In genomic region chr1:130716513-130717290, GRCm38 (mm10) we compare ENCODE assay signal across 8 mouse cellular contexts. TPM values are rescaled to one million over a fixed set of nuclear protein-coding genes. Genes with fewer than 3 reads are reported as not detected.
A peak's percentile ranks its signal among the peaks of the same experiment; 100 is the strongest.
DNase-seq lines count a peak whose midpoint lies in the region; ATAC-seq and TF ChIP-seq lines count a peak whose summit lies in the region.

No protein-coding gene starts in this region.

- H3K4me3 ChIP-seq in bone marrow, adult 2 months (replicated peaks; ENCODE audit: control insufficient read depth, low read depth, low read length) = peak overlapping the region; percentile 93
- peak overlapping the region; percentile 92 for H3K4me3 ChIP-seq in forebrain, embryonic 15.5 days
- H3K4me3 ChIP-seq in kidney, embryonic 16.5 days (ENCODE audit: low read length) = peak overlapping the region; percentile 91
- H3K4me3 ChIP-seq in liver, adult 2 months (ENCODE audit: insufficient read depth, low read depth, low read length) = peak overlapping the region; percentile 80
- peak overlapping the region; percentile 99 for H3K4me3 ChIP-seq in myocyte

- no peaks in the 10 kb centered on the region; the same call in 1 of the 2 replicates for H3K4me1 ChIP-seq in bone marrow, adult 2 months (ENCODE audit: control insufficient read depth, insufficient read depth, low read length)
- H3K4me1 ChIP-seq in forebrain, embryonic 15.5 days = peaks cover 29% of the 10 kb centered on the region
- H3K4me1 ChIP-seq in kidney, embryonic 16.5 days (ENCODE audit: insufficient read depth, low read length) = peaks cover 11% of the 10 kb centered on the region
- H3K4me1 ChIP-seq in liver, adult 2 months (ENCODE audit: control insufficient read depth, insufficient read depth, low read length) = peaks cover 8% of the 10 kb centered on the region

- peak overlapping the region; percentile 87 for H3K4me2 ChIP-seq in forebrain, embryonic 15.5 days (replicated peaks)
- peak overlapping the region; percentile 93 for H3K4me2 ChIP-seq in kidney, embryonic 16.5 days (replicated peaks; ENCODE audit: low read depth, low read length)
- peak overlapping the region; percentile 94 for H3K4me2 ChIP-seq in myocyte (ENCODE audit: low read depth)

- peak overlapping the region; percentile 96 for H3K9ac ChIP-seq in forebrain, embryonic 15.5 days (replicated peaks)
- H3K9ac ChIP-seq in kidney, embryonic 16.5 days (replicated peaks; ENCODE audit: low read length) = peak overlapping the region; percentile 88
- H3K9ac ChIP-seq in liver, adult 2 months (ENCODE audit: low read depth, low read length) = peak overlapping the region; percentile 83

- ATAC-seq in forebrain, embryonic 15.5 days (replicated peaks) = peak; percentile 5; the same call in 1 of the 2 replicates
- ATAC-seq in kidney, embryonic 16.5 days (ENCODE audit: low FRiP score, low TSS enrichment) = peak; percentile 14

- H3K36me3 ChIP-seq in forebrain, embryonic 15.5 days = peaks cover 6% of the 10 kb centered on the region; the same call in 1 of the 2 replicates
- 0 out of 2 replicates have a peak, but pooled peaks cover 3% of the 10 kb centered on the region for H3K36me3 ChIP-seq in kidney, embryonic 16.5 days (ENCODE audit: insufficient read depth, low read length)
- H3K36me3 ChIP-seq in liver, adult 2 months (ENCODE audit: control insufficient read depth, insufficient read depth, low read length) = peaks cover 4% of the 10 kb centered on the region; the same call in 1 of the 2 replicates
- H3K36me3 ChIP-seq in myocyte (ENCODE audit: control insufficient read depth, insufficient read depth) = peaks cover 14% of the 10 kb centered on the region

- peak; percentile 8 for DNase-seq in ovary, adult 18-20 months (ENCODE audit: low spot score)
- DNase-seq in ovary, postnatal 36 days (ENCODE audit: low spot score) = no peak
- DNase-seq in liver, adult 2 months (ENCODE audit: extremely low read depth, low read depth, low spot score) = peak; percentile 66
- DNase-seq in thymus, postnatal 4 days = peak; percentile 59

- no peak for TF ChIP-seq CTCF in bone marrow, adult 2 months (IDR thresholded peaks at IDR 0.05; ENCODE audit: control insufficient read depth, insufficient read depth, low read length)
- TF ChIP-seq CTCF in liver, adult 2 months (IDR thresholded peaks at IDR 0.05; ENCODE audit: low read depth, low read length) = no peak

- peak overlapping the region; percentile 55 for H3K27ac ChIP-seq in bone marrow, adult 2 months (ENCODE audit: control insufficient read depth, insufficient read depth, low read depth, low read length, poor library complexity)
- peak overlapping the region; percentile 90 for H3K27ac ChIP-seq in forebrain, embryonic 15.5 days (replicated peaks)
- peak overlapping the region; percentile 78 for H3K27ac ChIP-seq in kidney, embryonic 16.5 days (ENCODE audit: low read length)
- peak overlapping the region; percentile 89 for H3K27ac ChIP-seq in liver, adult 2 months (replicated peaks; ENCODE audit: insufficient read depth, low read depth, low read length)

- H3K79me2 ChIP-seq in liver, adult 2 months (ENCODE audit: control insufficient read depth, insufficient read depth, low read length) = peaks cover 18% of the 10 kb centered on the region; the same call in 1 of the 2 replicates
- H3K79me2 ChIP-seq in myocyte (ENCODE audit: control insufficient read depth, insufficient read depth) = peaks cover 48% of the 10 kb centered on the region

- peak; percentile 26; the same call in 1 of the 2 replicates for TF ChIP-seq POLR2A in bone marrow, adult 2 months (IDR thresholded peaks at IDR 0.05; ENCODE audit: borderline replicate concordance, control insufficient read depth, low read depth, low read length)
- 0 out of 2 replicates have a peak, but pooled peaks have one; percentile 25 for TF ChIP-seq POLR2A in liver, adult 2 months (IDR thresholded peaks at IDR 0.05; ENCODE audit: extremely low read depth, insufficient read depth, low read length)
- TF ChIP-seq POLR2A in myocyte (IDR thresholded peaks at IDR 0.05; ENCODE audit: insufficient read length, low read depth) = peak; percentile 43

- no peaks in the 10 kb centered on the region for H3K27me3 ChIP-seq in forebrain, embryonic 15.5 days
- no peaks in the 10 kb centered on the region for H3K27me3 ChIP-seq in kidney, embryonic 16.5 days (ENCODE audit: insufficient read depth, low read length)
- no peaks in the 10 kb centered on the region for H3K27me3 ChIP-seq in liver, adult 2 months (ENCODE audit: control insufficient read depth, insufficient read depth, low read length)
- no peaks in the 10 kb centered on the region for H3K27me3 ChIP-seq in myocyte (ENCODE audit: control insufficient read depth, insufficient read depth, insufficient read length)

- no peaks in the 10 kb centered on the region for H3K9me3 ChIP-seq in forebrain, embryonic 15.5 days
- H3K9me3 ChIP-seq in kidney, embryonic 16.5 days (ENCODE audit: low read length) = no peaks in the 10 kb centered on the region

- under 1% methylated on average over 42 of the region's 42 CpGs for WGBS in bone marrow, adult 2 months
- WGBS in forebrain, embryonic 15.5 days = under 1% methylated on average over 42 of the region's 42 CpGs
- WGBS in kidney, embryonic 16.5 days = under 1% methylated on average over 42 of the region's 42 CpGs
- under 1% methylated on average over 42 of the region's 42 CpGs for WGBS in liver, adult 2 months

- peak overlapping the region; percentile 81 for H3ac ChIP-seq in myocyte (ENCODE audit: control insufficient read depth, insufficient read length)

TF ChIP-seq in myocyte, 11 proteins besides CTCF, POLR2A, EP300 and RAD21:
- TF ChIP-seq MYOD1 (IDR thresholded peaks at IDR 0.05; ENCODE audit: control insufficient read depth in 1 of 3, insufficient read length in 2 of 3, low read depth in 2 of 3) = peak in 1 of 3 experiments; percentile 6
- no peak for TF ChIP-seq USF1 (IDR thresholded peaks at IDR 0.05; ENCODE audit: low read depth)

RNA-seq across cellular contexts. Expression of gene Yod1, which starts 0.4 kb away (rescaled TPM):
- polyA plus RNA-seq in bone marrow, adult 2 months (2011; ENCODE audit: insufficient read depth, insufficient read length, low replicate concordance, missing spikeins) = 11.6 and 16.1 TPM in 2 replicates
- 19.3 and 20.1 TPM in 2 replicates for polyA plus RNA-seq in forebrain, embryonic 15.5 days (2015; fragmentation: Nextera tagmentation; extraction: Ambion mirVana)
- polyA plus RNA-seq in kidney, embryonic 16.5 days (2015; fragmentation: Nextera tagmentation; extraction: Ambion mirVana) = 9.0 and 11.3 TPM in 2 replicates
- total RNA-seq in liver, adult 2 months (2014; rRNA removed) = 8.9 and 9.0 TPM in 2 replicates
- 1.3 and 1.4 TPM in 2 replicates for polyA plus RNA-seq in liver, adult 2 months (2012; rRNA removed)
- polyA plus RNA-seq in myocyte (2012; fragmentation: generic; extraction: Trizol) = 0.70 TPM

RNA-seq across cellular contexts. Expression of gene Gm29427, which starts 1.1 kb away (rescaled TPM):
- polyA plus RNA-seq in bone marrow, adult 2 months (2011; ENCODE audit: insufficient read depth, insufficient read length, low replicate concordance, missing spikeins) = 0.63 TPM in 1 of 2 replicates, not detected in the other
- polyA plus RNA-seq in forebrain, embryonic 15.5 days (2015; fragmentation: Nextera tagmentation; extraction: Ambion mirVana) = 0.13 TPM in 1 of 2 replicates, not detected in the other
- polyA plus RNA-seq in kidney, embryonic 16.5 days (2015; fragmentation: Nextera tagmentation; extraction: Ambion mirVana) = not detected in 2 replicates
- total RNA-seq in liver, adult 2 months (2014; rRNA removed) = 0.20 TPM in 1 of 2 replicates, not detected in the other
- not detected in 2 replicates for polyA plus RNA-seq in liver, adult 2 months (2012; rRNA removed)
- polyA plus RNA-seq in myocyte (2012; fragmentation: generic; extraction: Trizol) = not detected

RNA-seq across cellular contexts. Expression of gene Pfkfb2, which starts 12.4 kb away (rescaled TPM):
- 6.9 and 14.5 TPM in 2 replicates for polyA plus RNA-seq in bone marrow, adult 2 months (2011; ENCODE audit: insufficient read depth, insufficient read length, low replicate concordance, missing spikeins)
- polyA plus RNA-seq in forebrain, embryonic 15.5 days (2015; fragmentation: Nextera tagmentation; extraction: Ambion mirVana) = 24.9 and 25.6 TPM in 2 replicates
- polyA plus RNA-seq in kidney, embryonic 16.5 days (2015; fragmentation: Nextera tagmentation; extraction: Ambion mirVana) = 9.5 and 9.7 TPM in 2 replicates
- total RNA-seq in liver, adult 2 months (2014; rRNA removed) = 17.8 and 19.5 TPM in 2 replicates
- 5.3 and 8.5 TPM in 2 replicates for polyA plus RNA-seq in liver, adult 2 months (2012; rRNA removed)
- polyA plus RNA-seq in myocyte (2012; fragmentation: generic; extraction: Trizol) = 2.6 TPM

RNA-seq across cellular contexts. Expression of gene AA986860, which starts 15.1 kb away (rescaled TPM):
- polyA plus RNA-seq in bone marrow, adult 2 months (2011; ENCODE audit: insufficient read depth, insufficient read length, low replicate concordance, missing spikeins) = 1.9 and 2.6 TPM in 2 replicates
- 0.53 and 0.56 TPM in 2 replicates for polyA plus RNA-seq in forebrain, embryonic 15.5 days (2015; fragmentation: Nextera tagmentation; extraction: Ambion mirVana)
- polyA plus RNA-seq in kidney, embryonic 16.5 days (2015; fragmentation: Nextera tagmentation; extraction: Ambion mirVana) = 16.1 TPM in 2 replicates
- total RNA-seq in liver, adult 2 months (2014; rRNA removed) = 0.65 and 0.74 TPM in 2 replicates
- 0.18 and 0.25 TPM in 2 replicates for polyA plus RNA-seq in liver, adult 2 months (2012; rRNA removed)
- polyA plus RNA-seq in myocyte (2012; fragmentation: generic; extraction: Trizol) = 1.2 TPM

RNA-seq across cellular contexts. Expression of gene C4bp, which starts 55.3 kb away (rescaled TPM):
- 1.1 TPM in 1 of 2 replicates, not detected in the other for polyA plus RNA-seq in bone marrow, adult 2 months (2011; ENCODE audit: insufficient read depth, insufficient read length, low replicate concordance, missing spikeins)
- not detected in 2 replicates for polyA plus RNA-seq in forebrain, embryonic 15.5 days (2015; fragmentation: Nextera tagmentation; extraction: Ambion mirVana)
- 0.94 and 2.7 TPM in 2 replicates for polyA plus RNA-seq in kidney, embryonic 16.5 days (2015; fragmentation: Nextera tagmentation; extraction: Ambion mirVana)
- 368 and 394 TPM in 2 replicates for total RNA-seq in liver, adult 2 months (2014; rRNA removed)
- polyA plus RNA-seq in liver, adult 2 months (2012; rRNA removed) = 151 and 182 TPM in 2 replicates
- not detected for polyA plus RNA-seq in myocyte (2012; fragmentation: generic; extraction: Trizol)
